Mouse (Mus musculus) macrophage (primary cell): ENCODE data around the gene Gm5861. TPM values are rescaled to one million over a fixed set of nuclear protein-coding genes. Genes with fewer than 3 reads are reported as not detected.
"Not testable (repeated sequence)": the region's sequence is repeated elsewhere in the genome, so short reads cannot be mapped to it uniquely, and the experiment has no call there.

ENCODE experiments used
- H3K27ac ChIP-seq: fragments of 350-480 bp; formaldehyde crosslinking; 2 replicates; pipeline ENCODE4 v1.9.0; 2021
- H3K36me3 ChIP-seq: fragments of 350-480 bp; formaldehyde crosslinking; 2 replicates; pipeline ENCODE4 v1.9.0; 2021; ENCODE audit errors: inconsistent target
- H3K4me3 ChIP-seq: fragments of 350-480 bp; formaldehyde crosslinking; 2 replicates; pipeline ENCODE4 v1.9.0; 2021; ENCODE audit errors: inconsistent target
- H3K79me2 ChIP-seq: fragments of 350-480 bp; formaldehyde crosslinking; 2 replicates; pipeline ENCODE4 v1.9.0; 2021; ENCODE audit errors: inconsistent target
- WGBS: methylation state at CpG from one replicate; pipeline ENCODE4 v1.1.7; 2026; ENCODE audit warnings: inconsistent platforms; ENCODE audit not compliant: missing documents; 5-methylcytosine and 5-hydroxymethylcytosine counted together
- polyA plus RNA-seq: library from polyadenylated mRNA; stranded (reverse); fragments of 250-400 nt; gene quantifications from 3 replicates; pipeline ENCODE4 v1.2.4, GENCODE M21; 2018; ENCODE audit warnings: inconsistent platforms
- total RNA-seq, 78 experiments: library from RNA; depleted of rRNA; stranded (reverse); fragments of 250-400 nt; gene quantifications; 1 replicate in 9 of 78; 2 replicates in 24 of 78; 3 replicates in 43 of 78; 4 replicates in 2 of 78; pipeline ENCODE4 v1.2.4; 2018; ENCODE audit warnings: inconsistent platforms in 56 of 78

Gene Gm5861
- not detected for total RNA-seq (2018; cell fraction: chromatin; rRNA removed)
- not detected for total RNA-seq (2018; cell fraction: cytosol; rRNA removed)
- total RNA-seq (2018; cell fraction: nucleus; rRNA removed) = not detected
- not detected in 3 replicates for polyA plus RNA-seq

DNA sequence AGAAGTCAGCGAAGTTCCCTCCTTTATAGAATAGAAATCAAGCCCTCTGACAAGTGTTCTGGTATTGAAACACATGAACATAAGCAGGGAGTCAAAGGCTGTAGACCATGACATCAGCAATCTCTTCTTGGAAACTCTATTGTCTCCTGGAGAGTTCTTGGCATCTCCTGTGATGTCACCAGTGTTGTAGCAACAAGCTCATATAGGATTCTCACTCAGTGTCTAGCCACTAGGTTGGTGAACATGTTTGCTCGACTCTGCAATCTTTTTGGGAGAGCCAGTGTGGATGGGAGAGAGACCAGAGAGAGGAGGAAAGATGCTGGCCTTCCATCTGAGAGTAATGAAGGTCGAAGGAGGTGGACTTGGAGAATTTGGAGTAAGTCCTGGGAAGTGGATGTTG, at the start of gene Gm5861:
Gene Gm5861, plus strand, starts transcription at position 301 of the 400 bp plus-strand sequence.
- not testable (repeated sequence) for H3K4me3 ChIP-seq, H3K36me3 ChIP-seq, H3K79me2 ChIP-seq, H3K27ac ChIP-seq
- WGBS = no CpG with 5 or more reads among the region's 3 CpGs

DNA sequence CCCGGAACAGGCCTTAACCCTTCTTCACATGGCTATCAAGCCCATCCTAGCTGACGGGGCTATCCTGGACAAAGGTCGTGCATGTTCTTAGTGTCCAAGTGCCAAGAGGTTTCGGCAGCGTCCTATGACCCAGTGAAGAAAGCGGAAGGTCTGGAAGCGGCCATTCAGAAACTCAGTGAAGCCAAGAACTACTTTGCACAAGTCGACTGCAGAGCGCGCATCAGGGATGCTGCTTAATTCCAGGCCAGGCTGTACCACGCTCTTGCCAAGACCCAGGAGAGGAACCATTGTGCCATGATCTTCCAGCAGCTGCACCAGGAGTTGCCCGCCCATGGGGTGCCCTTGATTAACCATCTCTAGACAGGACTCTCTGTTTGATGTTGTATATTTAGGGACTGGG, 44.8 kb upstream of the Gm5861 start:
- not testable (repeated sequence) for H3K36me3 ChIP-seq, H3K4me3 ChIP-seq, H3K79me2 ChIP-seq, H3K27ac ChIP-seq
- WGBS = 95% methylated on average over 11 of the region's 12 CpGs

Other genes with a start within 250 kb of the Gm5861 start
- gene Gm8871, start 235.3 kb upstream of the Gm5861 start, polyA plus RNA-seq = not detected in 3 replicates
- not detected in 3 replicates for gene Gm8857, start 235.3 kb upstream of the Gm5861 start, polyA plus RNA-seq
- not detected in 3 replicates for gene Gm8879, start 55.4 kb upstream of the Gm5861 start, polyA plus RNA-seq
- gene Gm8890, start 73.0 kb downstream of the Gm5861 start, polyA plus RNA-seq = not detected in 3 replicates
- not detected in 3 replicates for gene Speer1, start 158.4 kb downstream of the Gm5861 start, polyA plus RNA-seq
- not detected in 3 replicates for gene Gm8897, start 233.3 kb downstream of the Gm5861 start, polyA plus RNA-seq